Mouse (Mus musculus) MEL (cell line): ENCODE results near the gene Akap13.

Source experiments
- BHLHE40 ChIP-seq: IDR thresholded peaks from 2 replicates; pipeline ENCODE4 v1.6.1; 2012; ENCODE audit warnings: low read depth, mild to moderate bottlenecking, inconsistent platforms, low read length, improper control_type of control experiment, borderline replicate concordance
- CTCF ChIP-seq, 3 experiments: IDR thresholded peaks in 2 of 3; conservative IDR thresholded peaks in 1 of 3; 2 replicates each; pipeline ENCODE4 v1.5.1; 2011 to 2012; ENCODE audit warnings: low read length in 3 of 3, low read depth in 2 of 3, mild to moderate bottlenecking in 2 of 3, improper control_type of control experiment in 1 of 3, inconsistent platforms in 1 of 3, mixed read lengths in 1 of 3, moderate library complexity in 1 of 3; ENCODE audit not compliant: control insufficient read depth in 1 of 3, insufficient read depth in 1 of 3, poor library complexity in 1 of 3, severe bottlenecking in 1 of 3
- EP300 ChIP-seq, 2 experiments: IDR thresholded peaks; 2 replicates each; pipeline ENCODE4 v1.6.1; 2011; ENCODE audit warnings: improper control_type of control experiment in 2 of 2, low read length in 2 of 2, low read depth in 1 of 2, mild to moderate bottlenecking in 1 of 2
- GATA1 ChIP-seq: IDR thresholded peaks from 2 replicates; pipeline ENCODE4 v1.6.1; 2011; ENCODE audit warnings: low read depth, low read length, improper control_type of control experiment
- HCFC1 ChIP-seq: IDR thresholded peaks from 2 replicates; pipeline ENCODE4 v1.6.1; 2012; ENCODE audit warnings: low read depth, mild to moderate bottlenecking, inconsistent platforms, low read length, improper control_type of control experiment, moderate library complexity
- JUND ChIP-seq: IDR thresholded peaks from 2 replicates; pipeline ENCODE4 v1.6.1; 2011; ENCODE audit warnings: low read depth, mild to moderate bottlenecking, improper control_type of control experiment, low read length
- KAT2A ChIP-seq: conservative IDR thresholded peaks from 2 replicates; pipeline ENCODE4 v1.6.1; 2012; ENCODE audit warnings: low read depth, low read length, improper control_type of control experiment, inconsistent platforms
- POLR2A ChIP-seq, 2 experiments: IDR thresholded peaks; 2 replicates each; pipeline ENCODE4 v1.6.1; 2011 to 2012; ENCODE audit warnings: low read length in 2 of 2, mild to moderate bottlenecking in 2 of 2, control low read depth in 1 of 2, improper control_type of control experiment in 1 of 2, low read depth in 1 of 2, moderate library complexity in 1 of 2; ENCODE audit not compliant: control insufficient read depth in 1 of 2, insufficient read depth in 1 of 2, poor library complexity in 1 of 2
- SIN3A ChIP-seq: IDR thresholded peaks from 2 replicates; pipeline ENCODE4 v1.6.1; 2012; ENCODE audit warnings: low read length, improper control_type of control experiment, inconsistent platforms
- SMC3 ChIP-seq: IDR thresholded peaks from 2 replicates; pipeline ENCODE4 v1.6.1; 2011; ENCODE audit warnings: low read depth, low read length, improper control_type of control experiment
- TAL1 ChIP-seq: IDR thresholded peaks from 2 replicates; pipeline ENCODE4 v1.6.1; 2012; ENCODE audit warnings: mild to moderate bottlenecking, inconsistent platforms, low read length, moderate library complexity, mixed read lengths
- ZKSCAN1 ChIP-seq: IDR thresholded peaks from 2 replicates; pipeline ENCODE4 v1.6.1; 2012; ENCODE audit warnings: low read depth, mild to moderate bottlenecking, inconsistent platforms, low read length, improper control_type of control experiment, moderate library complexity

GRCm38 (mm10) chr7:75778053-75778452 lies 322.7 kb downstream of the Akap13 start:
- TF ChIP-seq BHLHE40 = no peak
- no peak for TF ChIP-seq POLR2A (IDR thresholded peaks at IDR 0.05; ENCODE audit: control insufficient read depth in 1 of 2, insufficient read depth in 1 of 2, low read depth in 1 of 2, low read length in 2 of 2, poor library complexity in 1 of 2)
- TF ChIP-seq SMC3 = no peak
- TF ChIP-seq KAT2A = no peak
- TF ChIP-seq HCFC1 = no peak
- TF ChIP-seq TAL1 = no peak
- no peak for TF ChIP-seq EP300 (IDR thresholded peaks at IDR 0.05; ENCODE audit: low read depth in 1 of 2, low read length in 2 of 2)
- no peak for TF ChIP-seq CTCF (IDR thresholded peaks at IDR 0.05 in 2 of 3, conservative IDR thresholded peaks at IDR 0.05 in 1 of 3; ENCODE audit: control insufficient read depth in 1 of 3, insufficient read depth in 1 of 3, low read depth in 2 of 3, low read length in 3 of 3, poor library complexity in 1 of 3, severe bottlenecking in 1 of 3)
- no peak for TF ChIP-seq JUND
- no peak for TF ChIP-seq ZKSCAN1
- TF ChIP-seq GATA1 = no peak
- TF ChIP-seq SIN3A = no peak
